In genomic region chr6:49367159-49368054, GRCm38 (mm10) we compare ENCODE assay signal across 8 mouse cellular contexts. TPM values are rescaled to one million over a fixed set of nuclear protein-coding genes. Genes with fewer than 3 reads are reported as not detected.
DNase-seq lines count a peak whose midpoint lies in the region; ATAC-seq and TF ChIP-seq lines count a peak whose summit lies in the region.

TSS of gene Fam221a (plus strand) at chr6:49367739.

- peak; percentile 48 for TF ChIP-seq CTCF in liver, embryonic 14.5 days (IDR thresholded peaks at IDR 0.05; ENCODE audit: low read depth)
- TF ChIP-seq CTCF in stomach, postnatal 0 days (IDR thresholded peaks at IDR 0.05; ENCODE audit: low read depth): peak; percentile 65

- WGBS in heart, embryonic 15.5 days: 4% methylated on average over 45 of the region's 49 CpGs
- WGBS in liver, embryonic 14.5 days (ENCODE audit: insufficient replicate concordance): 5% methylated on average over 49 of the region's 49 CpGs
- 3% methylated on average over 46 of the region's 49 CpGs for WGBS in neural tube, embryonic 11.5 days
- WGBS in stomach, postnatal 0 days: 5% methylated on average over 44 of the region's 49 CpGs

- H3K36me3 ChIP-seq in heart, embryonic 15.5 days: no peaks in the 10 kb centered on the region
- H3K36me3 ChIP-seq in liver, embryonic 14.5 days (replicated peaks; ENCODE audit: control insufficient read depth, insufficient read depth, low read depth): no peaks in the 10 kb centered on the region
- H3K36me3 ChIP-seq in neural tube, embryonic 11.5 days (ENCODE audit: control insufficient read depth, insufficient read depth, low read length): no peaks in the 10 kb centered on the region
- no peaks in the 10 kb centered on the region for H3K36me3 ChIP-seq in stomach, postnatal 0 days (ENCODE audit: control insufficient read depth, insufficient read depth, low read length)

- peak within 1 kb of the TSS; percentile 66 for H3K4me3 ChIP-seq in brown adipose tissue, adult 24 weeks (ENCODE audit: insufficient read depth, low read depth, low read length)
- peak within 1 kb of the TSS; percentile 59 for H3K4me3 ChIP-seq in heart, embryonic 15.5 days
- peak within 1 kb of the TSS; percentile 53 to 62 for H3K4me3 ChIP-seq in liver, embryonic 14.5 days (ENCODE audit: insufficient read depth in 1 of 2, low read depth in 2 of 2, low read length in 2 of 2)
- H3K4me3 ChIP-seq in neural tube, embryonic 11.5 days (ENCODE audit: low read depth, low read length): peak within 1 kb of the TSS; percentile 53
- H3K4me3 ChIP-seq in stomach, postnatal 0 days (ENCODE audit: low read depth, low read length): peak within 1 kb of the TSS; percentile 61

- peaks cover 5% of the 10 kb centered on the region for H3K4me1 ChIP-seq in brown adipose tissue, adult 24 weeks (ENCODE audit: control insufficient read depth, insufficient read depth, insufficient read length, low read length)
- peaks cover 11% of the 10 kb centered on the region for H3K4me1 ChIP-seq in heart, embryonic 15.5 days (replicated peaks)
- H3K4me1 ChIP-seq in liver, embryonic 14.5 days (replicated peaks; ENCODE audit: control insufficient read depth in 2 of 2, insufficient read depth in 2 of 2, low read length in 1 of 2): peaks cover 7 to 10% of the 10 kb centered on the region in 2 experiments
- H3K4me1 ChIP-seq in neural tube, embryonic 11.5 days (ENCODE audit: control insufficient read depth, insufficient read depth, low read length): no peaks in the 10 kb centered on the region; the same call in 1 of the 2 replicates
- no peaks in the 10 kb centered on the region for H3K4me1 ChIP-seq in stomach, postnatal 0 days (replicated peaks; ENCODE audit: control insufficient read depth, insufficient read depth)

- H3K9ac ChIP-seq in heart, embryonic 15.5 days: peak within 1 kb of the TSS; percentile 58
- H3K9ac ChIP-seq in liver, embryonic 14.5 days (replicated peaks): peak within 1 kb of the TSS; percentile 78
- peak within 1 kb of the TSS; percentile 71 for H3K9ac ChIP-seq in neural tube, embryonic 11.5 days (ENCODE audit: low read length)
- H3K9ac ChIP-seq in stomach, postnatal 0 days (ENCODE audit: low read length): peak within 1 kb of the TSS; percentile 70

- DNase-seq in CD4-positive, CD25-positive, alpha-beta regulatory T cell, adult 2 months (ENCODE audit: low read depth, low spot score): peak; percentile 96
- peak; percentile 67 for DNase-seq in fibroblast of lung, adult 2 months (ENCODE audit: low read depth)
- DNase-seq in kidney, postnatal 25 days: peak; percentile 90 to 94
- peak; percentile 82 to 91 (median 83) for DNase-seq in liver, embryonic 14.5 days (ENCODE audit: low read depth in 3 of 3, low spot score in 3 of 3)
- DNase-seq in neural tube, embryonic 11.5 days (ENCODE audit: low spot score): peak; percentile 94
- peak; percentile 98 for DNase-seq in stomach, postnatal 0 days (ENCODE audit: low spot score)

- H3K9me3 ChIP-seq in heart, embryonic 15.5 days (replicated peaks): no peaks in the 10 kb centered on the region
- H3K9me3 ChIP-seq in liver, embryonic 14.5 days (ENCODE audit: control insufficient read depth, low read length): no peaks in the 10 kb centered on the region
- no peaks in the 10 kb centered on the region for H3K9me3 ChIP-seq in neural tube, embryonic 11.5 days (ENCODE audit: control insufficient read depth, low read length)
- no peaks in the 10 kb centered on the region for H3K9me3 ChIP-seq in stomach, postnatal 0 days (ENCODE audit: control insufficient read depth, low read length)

- H3K4me2 ChIP-seq in heart, embryonic 15.5 days: peak within 1 kb of the TSS; percentile 82
- H3K4me2 ChIP-seq in liver, embryonic 14.5 days (ENCODE audit: low read depth): peak within 1 kb of the TSS; percentile 95
- peak within 1 kb of the TSS; percentile 81 for H3K4me2 ChIP-seq in neural tube, embryonic 11.5 days (ENCODE audit: low read depth)
- H3K4me2 ChIP-seq in stomach, postnatal 0 days (replicated peaks; ENCODE audit: low read depth): peak within 1 kb of the TSS; percentile 74

- no peak for TF ChIP-seq EP300 in liver, embryonic 14.5 days (IDR thresholded peaks at IDR 0.05; ENCODE audit: low read depth)
- TF ChIP-seq EP300 in stomach, postnatal 0 days (optimal IDR thresholded peaks at IDR 0.05): no peak

- peak; percentile 98 for ATAC-seq in heart, embryonic 15.5 days (replicated peaks; ENCODE audit: insufficient number of reproducible peaks, insufficient read depth, low FRiP score, low read depth)
- ATAC-seq in liver, embryonic 14.5 days (ENCODE audit: insufficient read depth): peak; percentile 98
- ATAC-seq in neural tube, embryonic 11.5 days (ENCODE audit: insufficient read depth, low FRiP score, low TSS enrichment): peak; percentile 99
- ATAC-seq in stomach, postnatal 0 days (ENCODE audit: low FRiP score, low TSS enrichment): peak; percentile 99

- H3K27me3 ChIP-seq in heart, embryonic 15.5 days: no peaks in the 10 kb centered on the region
- no peaks in the 10 kb centered on the region for H3K27me3 ChIP-seq in liver, embryonic 14.5 days (ENCODE audit: control insufficient read depth, insufficient read depth, low read length)
- H3K27me3 ChIP-seq in neural tube, embryonic 11.5 days (ENCODE audit: control insufficient read depth, insufficient read depth, low read length): no peaks in the 10 kb centered on the region
- no peaks in the 10 kb centered on the region for H3K27me3 ChIP-seq in stomach, postnatal 0 days (ENCODE audit: control insufficient read depth, insufficient read depth, low read length)

- H3K27ac ChIP-seq in brown adipose tissue, adult 24 weeks (replicated peaks; ENCODE audit: low read depth, low read length): no peak within 1 kb of the TSS
- H3K27ac ChIP-seq in heart, embryonic 15.5 days: peak within 1 kb of the TSS; percentile 59
- peak within 1 kb of the TSS; percentile 37; the same call in 1 of the 2 replicates for H3K27ac ChIP-seq in liver, embryonic 14.5 days
- H3K27ac ChIP-seq in neural tube, embryonic 11.5 days (ENCODE audit: low read depth, low read length): no peak within 1 kb of the TSS
- H3K27ac ChIP-seq in stomach, postnatal 0 days (replicated peaks): peak within 1 kb of the TSS; percentile 88

RNA-seq across cellular contexts. Expression of gene Fam221a, which starts in this region (rescaled TPM):
- polyA plus RNA-seq in brown adipose tissue, adult 24 weeks (2012; ENCODE audit: insufficient read depth, insufficient read length, missing spikeins): not detected in 2 replicates
- polyA plus RNA-seq in heart, embryonic 15.5 days (2015; fragmentation: Nextera tagmentation; extraction: Ambion mirVana): 3.9 and 4.3 TPM in 2 replicates
- 1.5 and 2.2 TPM in 2 replicates for polyA plus RNA-seq in liver, embryonic 14.5 days (2012; rRNA removed)
- 2.4 and 2.5 TPM in 2 replicates for polyA plus RNA-seq in liver, embryonic 14.5 days (2014; fragmentation: Nextera tagmentation; extraction: Ambion mirVana)
- polyA plus RNA-seq in neural tube, embryonic 11.5 days (2014; fragmentation: Nextera tagmentation; extraction: Ambion mirVana): 4.6 and 5.9 TPM in 2 replicates
- polyA plus RNA-seq in stomach, postnatal 0 days (2015; fragmentation: Nextera tagmentation; extraction: Ambion mirVana): 4.4 and 4.7 TPM in 2 replicates

Comparison
In these comparisons a context has a peak if more than half of its experiments do, and no peak if none do; other contexts are left out.
1. H3K27ac ChIP-seq: peak in heart, embryonic 15.5 days (single experiment), liver, embryonic 14.5 days (single experiment) and stomach, postnatal 0 days (single experiment); none in brown adipose tissue, adult 24 weeks (single experiment) and neural tube, embryonic 11.5 days (single experiment).
2. Peak in every context shown above with its lines, with median percentiles within 50 percentile points of each other: DNase-seq, H3K4me3 ChIP-seq, ATAC-seq, H3K4me2 ChIP-seq and H3K9ac ChIP-seq.